Mouse (Mus musculus) spleen, embryonic (tissue): ENCODE measurements around the gene Zfp451.
"Not testable (repeated sequence)": the region's sequence is repeated elsewhere in the genome, so short reads cannot be mapped to it uniquely, and the experiment has no call there.

Experiments
- CTCF ChIA-PET: fragments of 350-600 bp; sonication (Branson Sonifier 250); formaldehyde crosslinking; loops from one replicate; lab custom pipeline; 2022; lab: Charles Lee

Zfp451 gene

DNA sequence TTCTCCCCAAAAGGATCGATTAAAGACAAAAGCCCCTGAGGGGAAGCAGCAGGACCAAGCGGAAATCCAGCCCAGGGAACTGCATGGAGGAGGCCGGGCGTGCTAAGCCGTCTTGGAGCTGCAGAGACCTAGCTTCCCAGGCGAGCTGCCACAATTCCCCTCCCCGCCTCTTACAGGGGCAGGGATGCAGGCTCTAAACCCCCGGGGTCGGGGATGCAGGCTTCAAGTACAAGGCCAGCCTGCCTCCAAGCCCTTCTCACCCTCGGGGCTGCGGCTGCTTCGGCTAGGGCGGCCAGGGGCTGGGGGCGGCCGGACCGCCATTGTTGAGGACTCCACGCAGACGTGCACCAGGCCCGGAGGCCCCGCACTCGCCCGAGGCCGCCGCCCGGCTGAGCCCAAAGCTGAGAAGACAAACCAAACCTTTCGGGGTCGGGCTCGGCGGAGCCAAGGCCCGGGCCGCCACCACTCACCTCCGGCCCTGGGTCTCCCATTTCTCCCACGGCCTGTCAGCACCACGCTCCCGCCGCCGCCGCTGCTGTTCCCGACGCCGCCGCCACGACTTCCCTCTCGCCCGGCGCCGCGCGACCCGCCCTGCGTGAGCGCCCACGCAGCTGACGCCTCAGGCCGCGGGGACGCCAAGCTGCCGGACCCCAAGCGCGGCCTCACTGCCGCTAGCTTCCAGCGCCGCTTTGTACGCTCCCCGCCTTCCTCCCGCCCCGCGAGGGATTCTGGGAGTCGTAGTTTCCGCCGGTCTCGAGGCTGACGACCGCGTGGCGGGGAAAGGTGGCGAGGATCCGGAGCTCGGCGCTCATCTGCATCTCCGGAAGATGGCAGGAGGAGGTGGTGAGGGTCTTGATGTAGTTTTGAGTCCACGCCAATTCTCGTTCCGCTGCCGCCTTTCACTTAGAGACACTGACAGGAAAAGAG, at the start of gene Zfp451:
Zfp451 (minus strand) TSS at position 728 of the 927 bp plus-strand sequence.
- CTCF ChIA-PET = no interaction called here

DNA sequence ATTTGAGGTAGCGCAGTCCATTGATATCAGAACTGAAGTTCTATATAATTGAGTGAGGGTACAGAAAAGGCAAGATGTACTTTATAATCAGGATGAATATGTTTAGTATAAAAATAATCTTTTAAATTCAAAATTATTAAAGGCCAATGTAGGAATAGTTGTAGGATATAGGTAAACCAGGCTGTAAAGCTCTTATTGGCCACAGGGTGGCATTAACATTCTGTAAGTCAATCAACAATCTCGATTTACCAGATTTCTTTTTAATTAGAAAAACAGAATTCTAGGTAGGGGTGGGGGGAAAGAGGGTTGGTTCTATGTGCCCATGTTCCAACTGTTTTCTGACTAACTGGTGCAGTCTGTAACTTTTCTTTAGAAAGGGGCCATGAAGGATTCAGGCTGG, 32.4 kb upstream of the Zfp451 start:
- CTCF ChIA-PET = no interaction called here

- CTCF ChIA-PET = no interaction called here
Measured at GRCm38 (mm10) chr1:33843823-33844222, 29.4 kb upstream of the Zfp451 start.

GRCm38 (mm10) chr1:33838952-33839351, 24.6 kb upstream of the Zfp451 start:
- CTCF ChIA-PET = not testable (repeated sequence)

GRCm38 (mm10) chr1:33830586-33830985, 16.2 kb upstream of the Zfp451 start:
- CTCF ChIA-PET = no interaction called here

DNA sequence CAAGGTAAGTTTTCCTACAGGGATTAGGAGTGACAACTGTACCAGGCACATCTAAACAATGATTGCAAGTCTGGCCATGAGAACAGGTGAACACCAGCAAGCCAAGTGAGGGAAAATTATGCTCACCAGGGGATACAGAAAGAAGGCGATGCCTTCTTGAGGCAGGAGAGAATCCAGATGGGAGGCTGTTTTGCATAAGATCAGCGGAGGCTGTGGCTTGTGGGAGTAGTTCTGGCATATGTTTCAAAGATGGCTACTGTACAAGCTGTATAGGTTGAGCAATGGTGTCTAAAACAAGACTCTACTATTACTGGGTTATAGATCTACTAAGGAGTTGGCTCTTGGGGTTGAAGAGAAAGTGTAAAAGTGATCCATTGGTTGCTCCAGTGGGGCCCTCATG, 3.5 kb upstream of the Zfp451 start:
- CTCF ChIA-PET = no interaction called here

DNA sequence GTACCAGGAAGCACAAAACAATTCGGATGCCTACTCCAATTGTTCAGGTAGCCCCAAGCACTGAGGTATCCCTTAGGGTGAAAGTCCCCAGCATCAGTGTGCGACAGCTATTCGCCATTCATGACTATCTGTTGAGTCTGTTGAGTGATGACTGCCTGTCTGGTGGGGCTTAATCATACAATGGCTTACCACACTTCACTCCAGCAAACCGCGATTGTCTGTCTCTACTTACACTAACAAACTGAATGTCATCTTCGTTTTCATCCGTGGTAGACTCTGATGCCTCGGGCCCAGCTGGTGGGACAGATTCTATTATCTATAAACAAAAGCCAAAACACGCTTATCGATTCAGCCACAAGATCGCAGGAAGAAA, 914 bp downstream of the Zfp451 start:
- CTCF ChIA-PET = no interaction called here

DNA sequence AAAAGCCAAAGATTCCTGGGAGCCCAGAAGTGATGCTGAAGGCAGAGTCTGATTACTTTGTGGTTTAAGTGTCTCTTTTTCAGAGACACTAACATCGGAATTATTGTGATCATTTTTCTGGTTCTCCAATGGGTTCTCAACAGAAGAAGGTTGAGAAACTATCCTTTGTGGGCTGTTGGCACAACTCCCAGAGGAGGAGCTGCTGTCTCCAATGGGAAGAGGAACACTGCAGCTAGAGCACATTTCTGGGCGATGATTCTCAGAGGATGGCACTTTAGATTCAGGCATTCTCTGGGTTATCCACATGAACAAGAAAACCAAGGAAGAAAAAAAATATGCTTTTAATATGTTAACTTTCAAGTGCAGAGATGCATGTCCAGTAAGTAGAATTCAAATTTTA, 11.1 kb downstream of the Zfp451 start:
- CTCF ChIA-PET = no interaction called here

GRCm38 (mm10) chr1:33799620-33800019, 14.8 kb downstream of the Zfp451 start:
- CTCF ChIA-PET = no interaction called here

- CTCF ChIA-PET = no interaction called here
Measured at GRCm38 (mm10) chr1:33788493-33788892, 25.9 kb downstream of the Zfp451 start.

DNA sequence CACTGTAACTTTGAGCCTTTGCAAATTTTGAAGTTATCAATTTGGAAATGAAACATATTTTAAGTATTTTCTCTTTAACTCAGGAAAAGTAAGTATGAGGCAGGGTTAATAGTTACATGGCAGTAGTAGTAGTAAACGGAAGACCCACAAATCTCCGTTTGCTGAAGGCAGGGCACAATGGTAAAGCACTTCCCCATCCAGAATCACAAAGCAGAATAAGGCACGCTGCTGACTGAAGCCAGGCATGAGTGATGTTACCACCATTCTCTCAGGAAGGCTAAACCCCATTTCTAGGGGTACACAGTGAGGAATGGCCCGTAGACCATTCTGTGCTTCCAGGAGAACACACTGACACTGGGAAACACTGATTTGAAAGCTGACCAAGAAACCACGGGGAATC, 26.3 kb downstream of the Zfp451 start:
- CTCF ChIA-PET = interaction anchor here (0.7 kb wide), 1 partner anchor 29 kb away, joined by 13 read pairs; no protein-coding TSS in a partner anchor

DNA sequence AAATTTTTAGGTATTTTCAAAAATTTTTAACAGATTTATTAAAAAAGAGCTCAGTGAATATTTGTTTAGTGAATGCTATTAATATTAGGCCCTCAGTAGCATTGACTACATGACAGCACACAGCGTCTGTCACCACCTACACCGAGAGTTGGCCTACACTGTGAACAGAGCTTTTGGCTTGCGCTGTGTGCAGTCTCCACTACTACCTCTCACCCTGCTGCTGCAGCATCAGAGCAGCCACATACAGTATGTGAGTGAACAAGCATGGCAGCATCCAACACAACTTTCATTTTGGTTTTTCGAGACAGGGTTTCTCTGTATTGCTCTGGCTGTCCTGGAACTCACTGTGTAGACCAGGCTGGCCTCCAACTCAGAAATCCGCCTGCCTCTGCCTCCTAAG, 29.8 kb downstream of the Zfp451 start:
- CTCF ChIA-PET = no interaction called here

DNA sequence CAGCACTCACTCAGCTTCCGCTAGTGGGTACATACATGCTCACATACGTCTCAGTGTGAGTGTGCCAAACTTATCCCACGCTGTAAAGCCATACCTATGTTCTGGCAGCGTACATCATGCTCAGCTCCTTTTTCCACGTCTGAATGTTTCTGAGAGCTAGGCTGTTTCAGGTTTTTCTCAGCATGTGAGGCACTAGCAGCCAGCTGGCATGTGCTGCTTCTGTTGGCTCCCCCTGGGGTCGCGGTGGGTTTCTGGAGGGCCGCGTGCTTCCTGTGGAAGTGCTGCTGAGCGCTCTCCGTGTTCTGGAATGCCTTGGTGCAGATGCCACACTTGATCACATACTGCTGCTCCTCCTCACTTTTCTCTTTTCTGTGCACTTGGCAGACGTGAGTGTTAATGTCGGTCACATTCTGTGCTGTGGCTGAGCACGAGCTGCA, 38.2 kb downstream of the Zfp451 start:
- CTCF ChIA-PET = interaction anchor here (0.7 kb wide), 1 partner anchor 444 kb away, joined by 3 read pairs; no protein-coding TSS in a partner anchor

DNA sequence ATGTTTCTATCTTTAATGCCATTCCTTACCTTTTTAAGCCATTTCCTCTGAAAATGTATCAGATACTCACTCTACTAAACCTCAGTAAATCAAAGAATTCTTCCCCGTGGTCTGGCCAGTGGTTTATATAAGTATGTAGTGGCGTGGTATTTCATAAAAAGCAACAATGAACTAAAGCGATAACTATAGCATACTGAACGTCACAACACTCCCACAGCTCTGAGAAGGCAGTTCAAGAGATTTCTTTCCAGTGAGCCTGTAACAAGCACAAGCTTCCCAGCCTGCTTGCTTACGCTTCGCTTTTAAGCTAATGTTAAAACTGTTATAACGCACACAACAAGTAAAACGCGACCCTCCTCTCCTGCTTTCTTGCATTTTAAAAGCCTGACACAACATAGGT, 42.3 kb downstream of the Zfp451 start:
- CTCF ChIA-PET = no interaction called here

GRCm38 (mm10) chr1:33771621-33772020, 42.8 kb downstream of the Zfp451 start:
- CTCF ChIA-PET = no interaction called here

DNA sequence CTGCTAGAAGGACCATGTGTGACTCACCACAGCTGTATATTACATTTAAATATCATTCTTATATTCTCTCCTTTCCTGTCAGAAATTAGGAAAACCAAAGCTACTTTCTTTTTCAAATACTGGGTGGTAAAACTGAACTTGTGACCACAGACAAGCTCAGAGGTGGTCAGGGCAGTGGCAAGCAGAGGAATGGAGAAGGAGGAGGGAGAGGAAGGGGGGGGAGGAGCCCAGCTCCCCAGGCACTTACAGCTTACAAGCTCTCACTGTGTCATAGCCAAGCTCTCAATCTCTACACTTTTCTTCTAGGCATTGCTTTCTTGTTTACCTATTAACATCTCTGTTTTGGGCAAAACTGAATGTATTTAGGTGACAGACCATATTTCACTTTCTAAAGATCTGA, 45.6 kb downstream of the Zfp451 start:
- CTCF ChIA-PET = interaction anchor here (0.6 kb wide), 1 partner anchor 367 kb away, joined by 9 read pairs; no protein-coding TSS in a partner anchor

DNA sequence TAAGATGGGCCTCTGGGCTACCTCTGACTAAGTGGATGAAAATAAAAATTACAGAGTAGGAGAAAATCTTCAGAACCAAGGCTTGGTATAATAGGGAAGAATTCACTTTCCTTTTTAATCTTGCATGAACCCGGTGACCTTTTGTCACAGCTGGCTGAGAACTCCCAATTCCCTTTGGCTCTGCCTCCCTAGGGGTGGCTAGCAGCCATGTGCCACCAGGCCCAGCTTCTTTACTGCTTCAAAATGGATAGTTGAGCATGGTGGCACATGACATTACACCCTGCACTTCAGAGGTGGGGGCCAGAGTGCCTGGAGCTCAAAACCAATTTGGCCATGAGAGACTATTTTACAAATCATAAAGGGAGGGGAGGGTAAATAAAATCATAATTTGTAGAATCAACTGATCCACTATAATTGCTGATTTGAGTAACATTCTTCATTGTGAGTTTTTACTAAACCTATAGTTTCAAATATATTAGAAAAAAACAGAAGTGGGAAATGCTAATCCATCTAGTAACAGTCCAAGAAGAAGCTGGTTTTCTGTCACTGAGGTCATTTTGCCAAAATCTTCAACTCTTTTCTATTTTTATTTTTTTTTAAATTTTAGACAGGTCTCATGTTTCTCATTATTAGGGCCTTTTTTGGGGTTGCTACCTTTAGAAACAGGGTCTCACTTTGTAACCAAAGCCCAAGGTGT, 46.2 kb downstream of the Zfp451 start:
- CTCF ChIA-PET = interaction anchor here (0.6 kb wide), 1 partner anchor 368 kb away, joined by 9 read pairs; no protein-coding TSS in a partner anchor

DNA sequence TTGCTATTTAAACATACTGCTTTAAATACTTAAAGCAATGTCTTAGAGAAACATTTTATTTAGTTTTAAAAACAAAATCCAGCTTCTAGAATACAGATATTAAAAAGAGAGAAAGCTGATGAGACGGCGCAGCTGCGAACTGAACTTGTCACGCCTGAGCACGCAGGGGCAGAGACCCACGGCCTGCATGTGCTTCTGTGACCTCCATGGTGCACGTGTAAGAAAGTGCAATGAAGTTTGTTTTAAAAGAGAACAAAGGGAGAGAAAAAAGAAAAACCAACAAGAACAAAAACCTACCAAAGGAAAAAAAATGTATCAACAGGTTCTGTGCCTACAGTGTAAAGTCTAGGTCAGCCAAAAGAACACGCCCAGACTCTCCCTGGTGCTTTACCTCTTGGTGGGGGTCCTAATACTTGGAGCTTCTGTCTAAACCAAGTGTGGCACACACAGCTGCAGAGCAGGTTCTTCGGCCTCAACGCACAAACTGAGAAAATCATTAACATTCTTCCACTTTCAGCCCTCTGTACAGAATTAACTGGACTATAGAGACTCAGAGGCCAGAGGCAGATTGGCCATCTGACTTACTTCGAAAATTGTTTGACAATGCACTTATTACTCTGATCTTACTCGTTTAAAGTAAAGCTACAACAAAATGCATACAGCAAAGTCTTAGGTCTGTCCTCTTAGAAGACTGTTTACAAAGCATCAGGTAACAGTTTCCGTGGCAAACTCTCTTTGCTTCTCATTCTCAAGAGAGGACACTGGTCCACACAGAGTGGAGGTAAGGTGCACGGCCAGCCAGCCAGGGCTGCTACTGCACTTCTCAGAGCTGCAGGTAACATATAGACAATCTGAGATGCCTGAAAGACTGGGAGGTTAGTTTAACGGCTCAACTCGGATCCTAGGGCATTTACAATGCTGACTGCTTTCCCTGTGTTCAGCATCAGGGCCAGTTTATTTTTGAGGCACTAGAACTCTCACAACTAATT, 47.6 kb downstream of the Zfp451 start:
- CTCF ChIA-PET = no interaction called here

- CTCF ChIA-PET = interaction anchor here (0.7 kb wide), 1 partner anchor 106 kb away, joined by 5 read pairs; no protein-coding TSS in a partner anchor
Measured at GRCm38 (mm10) chr1:33765468-33766080, 48.8 kb downstream of the Zfp451 start.

- CTCF ChIA-PET = no interaction called here
Measured at GRCm38 (mm10) chr1:33763826-33764225, 50.6 kb downstream of the Zfp451 start.

- CTCF ChIA-PET = no interaction called here
Measured at GRCm38 (mm10) chr1:33758488-33758887, 55.9 kb downstream of the Zfp451 start.
